Mouse (Mus musculus) midbrain, embryonic 10.5 days (tissue): ENCODE data around the gene Clec3b. TPM values are rescaled to one million over a fixed set of nuclear protein-coding genes. Genes with fewer than 3 reads are reported as not detected.

Experiments used
- DNase-seq: peaks from one replicate; pipeline ENCODE4 v3.0.0-alpha.2; 2017; ENCODE audit warnings: low spot score
- H3K27ac ChIP-seq: fragments of 300-500 bp; sonication (generic); replicated peaks from 2 replicates; pipeline ENCODE4 v1.5.1; 2016; ENCODE audit warnings: mild to moderate bottlenecking
- H3K27me3 ChIP-seq: fragments of 300-500 bp; sonication (generic); 2 replicates; pipeline ENCODE4 v1.6.1; 2016; ENCODE audit warnings: low read depth, mild to moderate bottlenecking; ENCODE audit not compliant: poor library complexity, severe bottlenecking
- H3K36me3 ChIP-seq: fragments of 300-500 bp; sonication (generic); 2 replicates; pipeline ENCODE4 v1.6.1; 2016; ENCODE audit warnings: mild to moderate bottlenecking, moderate library complexity
- H3K4me1 ChIP-seq: fragments of 300-500 bp; sonication (generic); 2 replicates; pipeline ENCODE4 v1.6.1; 2016
- H3K4me3 ChIP-seq: fragments of 300-500 bp; sonication (generic); 2 replicates; pipeline ENCODE4 v1.5.1; 2016; ENCODE audit warnings: mild to moderate bottlenecking, moderate library complexity
- H3K9me3 ChIP-seq: fragments of 300-500 bp; sonication (generic); replicated peaks from 2 replicates; pipeline ENCODE4 v1.6.1; 2016; ENCODE audit warnings: mild to moderate bottlenecking
- WGBS: fragments of 180-500 bp; shearing (Covaris S2); methylation state at CpG from one replicate; pipeline ENCODE4 v1.1.7; 2016; 5-methylcytosine and 5-hydroxymethylcytosine counted together
- polyA plus RNA-seq: library from polyadenylated mRNA; unstranded; fragments of >200 nt; fragmentation: Nextera tagmentation; extraction: Ambion mirVana; gene quantifications from 2 replicates; pipeline ENCODE4 v1.2.1, GENCODE M21; 2016

Gene Clec3b
- polyA plus RNA-seq: 0.20 TPM in 1 of 2 replicates, not detected in the other

- DNase-seq: no peak
- Histone ChIP-seq H3K27ac (no peak within 1 kb of the TSS), H3K9me3 (peaks cover 7% of the 10 kb centered on the region; the same call in 1 of the 2 replicates), H3K27me3 (no peaks in the 10 kb centered on the region), H3K4me3 (no peak within 1 kb of the TSS), H3K4me1 (no peaks in the 10 kb centered on the region), H3K36me3 (peaks cover 6% of the 10 kb centered on the region)
- WGBS: 87% methylated on average over 5 of the region's 5 CpGs
Observed at GRCm38 (mm10) chr9:123150241-123151020, at the start of gene Clec3b. TSS of gene Clec3b (plus strand) at chr9:123150946.

GRCm38 (mm10) chr9:123103425-123103824 lies 47.3 kb upstream of the Clec3b start:
- no peak overlapping the region for H3K27ac ChIP-seq
- no peaks in the 10 kb centered on the region for H3K9me3 ChIP-seq
- no peak overlapping the region for H3K4me3 ChIP-seq
- H3K36me3 ChIP-seq: peaks cover 58% of the 10 kb centered on the region
- no peaks in the 10 kb centered on the region for H3K27me3 ChIP-seq
- no peaks in the 10 kb centered on the region for H3K4me1 ChIP-seq
- DNase-seq: no peak

- DNase-seq: no peak
- H3K4me1 ChIP-seq: no peaks in the 10 kb centered on the region
- H3K27ac ChIP-seq: no peak overlapping the region
- H3K36me3 ChIP-seq: peaks cover 54% of the 10 kb centered on the region
- H3K27me3 ChIP-seq: no peaks in the 10 kb centered on the region
- H3K4me3 ChIP-seq: no peak overlapping the region
- no peaks in the 10 kb centered on the region for H3K9me3 ChIP-seq
Observed at GRCm38 (mm10) chr9:123104362-123104761, 46.4 kb upstream of the Clec3b start.

GRCm38 (mm10) chr9:123107186-123107585 lies 43.6 kb upstream of the Clec3b start:
- Histone ChIP-seq H3K36me3 (peaks cover 35% of the 10 kb centered on the region), H3K27me3 (no peaks in the 10 kb centered on the region), H3K4me3 (no peak overlapping the region), H3K27ac (no peak overlapping the region), H3K4me1 (peaks cover 13% of the 10 kb centered on the region), H3K9me3 (no peaks in the 10 kb centered on the region)
- DNase-seq: no peak
- WGBS: 93% methylated on average over 4 of the region's 4 CpGs

DNA sequence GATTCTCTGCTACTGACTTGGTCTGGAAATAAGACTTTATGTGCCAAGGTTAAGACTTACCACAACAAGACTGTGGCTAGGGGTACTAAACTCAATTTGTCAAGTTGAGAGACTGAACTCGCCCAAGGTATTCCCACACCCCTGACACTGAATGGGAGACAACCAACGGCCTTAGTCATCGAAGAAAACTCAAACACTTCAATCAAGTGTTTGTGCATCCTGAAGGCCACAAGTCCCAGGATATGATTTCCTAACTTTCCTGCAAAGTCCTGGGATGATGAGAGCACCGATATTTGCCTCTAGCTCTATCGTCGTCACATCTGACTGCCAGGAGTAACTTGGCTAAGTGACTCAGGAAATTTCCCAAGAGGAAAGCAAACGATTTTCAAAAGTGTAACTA lies 41.6 kb upstream of the Clec3b start:
- Histone ChIP-seq H3K27me3 (no peaks in the 10 kb centered on the region), H3K36me3 (peaks cover 25% of the 10 kb centered on the region), H3K27ac (no peak overlapping the region), H3K4me1 (peaks cover 25% of the 10 kb centered on the region), H3K9me3 (no peaks in the 10 kb centered on the region), H3K4me3 (no peak overlapping the region)
- WGBS: 93% methylated on average over 7 of the region's 7 CpGs
- DNase-seq: no peak

- Histone ChIP-seq H3K4me3 (peak overlapping the region; percentile 96), H3K27me3 (no peaks in the 10 kb centered on the region), H3K4me1 (peaks cover 32% of the 10 kb centered on the region), H3K36me3 (peaks cover 29% of the 10 kb centered on the region), H3K9me3 (no peaks in the 10 kb centered on the region), H3K27ac (peak overlapping the region; percentile 98; the same call in 1 of the 2 replicates)
- WGBS: 69% methylated on average over 8 of the region's 8 CpGs
- no peak for DNase-seq
Observed at GRCm38 (mm10) chr9:123111751-123112221, 39.0 kb upstream of the Clec3b start.

GRCm38 (mm10) chr9:123112805-123113521 lies 37.8 kb upstream of the Clec3b start, which contains the start of the genes Zdhhc3 and Exosc7:
TSS of gene Zdhhc3 (minus strand) at chr9:123113205.
TSS of gene Exosc7 (plus strand) at chr9:123113215.
- Histone ChIP-seq H3K9me3 (no peaks in the 10 kb centered on the region), H3K36me3 (peaks cover 31% of the 10 kb centered on the region), H3K27me3 (no peaks in the 10 kb centered on the region), H3K27ac (peak within 1 kb of the TSS; percentile 98), H3K4me3 (peak within 1 kb of the TSS; percentile 96), H3K4me1 (peaks cover 32% of the 10 kb centered on the region)
- under 1% methylated on average over 79 of the region's 79 CpGs for WGBS
- DNase-seq: peak; percentile 89

DNA sequence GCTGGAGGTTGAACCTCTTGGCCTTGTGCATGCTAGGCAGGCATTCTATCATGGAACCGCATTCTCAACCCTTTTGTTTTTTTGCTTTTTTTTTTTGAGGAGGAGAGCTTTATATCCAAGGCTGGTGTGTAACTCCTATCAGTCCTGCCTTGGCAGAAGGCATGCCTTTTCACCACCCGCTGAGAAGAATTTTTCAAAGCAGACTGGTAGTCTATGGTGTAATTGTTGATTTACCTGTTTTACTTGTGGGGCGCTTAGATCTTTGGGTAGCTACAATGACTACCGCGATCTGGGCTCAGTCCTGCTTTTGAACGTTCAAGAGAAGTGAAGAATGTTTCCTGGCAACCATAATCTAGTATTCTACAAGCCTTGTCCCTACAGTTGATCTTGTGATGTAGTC lies 36.8 kb upstream of the Clec3b start:
- Histone ChIP-seq H3K9me3 (no peaks in the 10 kb centered on the region), H3K4me1 (peaks cover 32% of the 10 kb centered on the region), H3K4me3 (peak overlapping the region; percentile 96), H3K27ac (peak overlapping the region; percentile 98), H3K36me3 (peaks cover 31% of the 10 kb centered on the region), H3K27me3 (no peaks in the 10 kb centered on the region)
- no peak for DNase-seq
- WGBS: 80% methylated on average over 6 of the region's 6 CpGs

GRCm38 (mm10) chr9:123115566-123115965 lies 35.2 kb upstream of the Clec3b start:
- no peak overlapping the region for H3K27ac ChIP-seq
- no peaks in the 10 kb centered on the region for H3K27me3 ChIP-seq
- WGBS: 97% methylated on average over 1 of the region's 1 CpGs
- peaks cover 32% of the 10 kb centered on the region for H3K4me1 ChIP-seq
- no peaks in the 10 kb centered on the region for H3K9me3 ChIP-seq
- no peak for DNase-seq
- H3K36me3 ChIP-seq: peaks cover 48% of the 10 kb centered on the region
- H3K4me3 ChIP-seq: no peak overlapping the region

DNA sequence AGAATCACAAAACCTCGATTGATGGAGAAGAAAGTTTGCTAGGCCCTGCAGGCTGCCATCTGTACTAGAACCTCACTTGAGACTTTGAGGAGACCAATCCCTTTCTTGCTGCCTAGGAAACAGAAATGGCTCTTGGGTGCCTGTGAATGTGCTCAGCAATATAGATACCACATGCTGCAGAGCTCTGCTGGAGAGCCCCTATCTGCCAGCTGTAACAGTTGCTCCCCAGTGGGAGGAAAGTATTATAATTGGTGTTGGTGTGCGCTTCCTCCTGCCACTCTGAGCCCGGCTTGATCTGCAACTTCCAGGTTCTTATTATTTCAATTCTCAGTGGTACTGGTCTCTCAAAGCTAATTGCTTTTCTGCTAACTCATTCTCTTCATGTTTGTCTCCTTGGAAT lies 27.7 kb upstream of the Clec3b start:
- no peak overlapping the region for H3K4me3 ChIP-seq
- 94% methylated on average over 3 of the region's 3 CpGs for WGBS
- no peaks in the 10 kb centered on the region for H3K9me3 ChIP-seq
- H3K4me1 ChIP-seq: no peaks in the 10 kb centered on the region
- no peak for DNase-seq
- peaks cover 94% of the 10 kb centered on the region for H3K36me3 ChIP-seq
- no peaks in the 10 kb centered on the region for H3K27me3 ChIP-seq
- H3K27ac ChIP-seq: no peak overlapping the region

DNA sequence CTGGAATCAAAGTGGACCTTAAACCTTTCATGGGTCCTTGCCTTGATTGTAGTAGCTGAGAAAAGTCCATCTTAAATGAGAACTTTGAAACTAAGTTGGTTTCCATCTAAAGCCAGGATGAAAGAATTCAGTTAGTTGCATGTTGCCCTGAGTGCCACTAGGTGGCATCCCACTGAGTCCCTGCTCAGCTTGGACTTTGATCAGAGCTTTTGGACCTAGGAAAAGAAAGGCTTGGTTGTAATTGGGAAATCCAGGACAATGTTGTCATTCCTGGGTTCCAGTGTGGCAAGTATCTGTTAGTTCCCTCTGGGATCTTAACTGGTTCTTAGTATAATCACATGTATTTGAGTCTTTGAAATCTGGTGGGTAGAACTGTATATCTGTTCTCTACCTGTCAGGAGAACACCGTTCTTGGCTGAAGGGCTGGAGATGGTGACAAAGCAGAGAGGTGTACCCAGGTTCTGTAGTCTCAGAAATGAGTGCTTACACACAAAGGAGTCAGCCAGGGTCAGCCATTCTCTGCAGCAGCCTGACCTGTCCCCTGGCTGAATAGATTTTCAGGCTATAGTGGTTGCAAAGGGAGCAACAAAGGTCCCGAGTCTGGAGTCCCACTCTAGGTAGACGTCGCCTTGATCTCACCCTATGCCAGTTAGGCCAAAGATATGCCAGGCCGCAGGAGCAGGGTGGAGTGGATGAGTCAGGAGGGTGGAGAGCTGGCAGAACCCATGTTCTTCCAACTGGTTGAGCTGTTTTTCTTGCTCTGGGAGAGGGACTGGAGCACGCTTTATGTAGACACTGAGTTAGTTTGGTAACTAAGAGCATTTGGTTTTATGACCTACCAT lies 27.0 kb upstream of the Clec3b start:
- Histone ChIP-seq H3K36me3 (peaks cover 96% of the 10 kb centered on the region), H3K9me3 (no peaks in the 10 kb centered on the region), H3K27ac (no peak overlapping the region), H3K4me3 (no peak overlapping the region), H3K4me1 (no peaks in the 10 kb centered on the region), H3K27me3 (no peaks in the 10 kb centered on the region)
- DNase-seq: no peak
- 94% methylated on average over 6 of the region's 6 CpGs for WGBS

DNA sequence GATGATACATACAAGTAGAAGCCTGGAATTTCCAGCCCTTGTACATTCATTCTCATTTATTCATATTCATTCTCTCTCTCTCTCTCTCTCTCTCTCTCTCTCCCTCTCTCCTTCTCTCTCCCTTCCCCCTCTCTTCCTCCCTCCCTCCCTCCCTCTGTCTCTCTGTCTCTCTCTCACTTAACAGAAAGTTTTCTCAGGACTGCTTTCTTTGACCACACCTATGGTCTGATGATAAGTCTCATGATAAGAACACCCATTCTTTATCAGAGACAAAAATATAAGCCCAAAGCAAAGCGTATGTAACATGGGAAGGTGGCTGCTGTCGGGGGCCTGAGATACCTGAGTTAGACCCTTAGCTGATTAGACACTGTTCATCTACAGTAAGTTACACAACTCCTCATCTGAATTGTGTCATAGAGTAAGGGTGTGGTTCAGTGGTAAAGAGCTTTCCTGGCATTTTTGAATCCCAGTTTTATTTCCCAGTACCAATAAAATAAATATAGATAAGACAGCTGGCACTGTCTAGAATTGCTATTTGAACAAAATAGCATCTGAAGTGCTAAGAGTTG lies 26.2 kb upstream of the Clec3b start:
- Histone ChIP-seq H3K4me1 (no peaks in the 10 kb centered on the region), H3K27ac (no peak overlapping the region), H3K36me3 (peaks cover 96% of the 10 kb centered on the region), H3K27me3 (no peaks in the 10 kb centered on the region), H3K9me3 (no peaks in the 10 kb centered on the region), H3K4me3 (no peak overlapping the region)
- 90% methylated on average over 2 of the region's 2 CpGs for WGBS
- DNase-seq: no peak
